In genomic region chr13:10741391-10741790, GRCm38 (mm10) we compare ENCODE assay signal across 25 mouse cellular contexts.
A peak's percentile ranks its signal among the peaks of the same experiment; 100 is the strongest.
DNase-seq lines count a peak whose midpoint lies in the region; ATAC-seq and TF ChIP-seq lines count a peak whose summit lies in the region.
"Had no signal": no experiment of that assay in that cellular context is flagged by ENCODE, and none has a peak within 500 bp of the region (broad histone marks: within the 10 kb centered on the region; RNA-seq: fewer than 3 reads in every experiment).

No protein-coding gene starts in this region.

- TF ChIP-seq POLR2A in lung, adult 2 months (IDR thresholded peaks at IDR 0.05; ENCODE audit: borderline replicate concordance, extremely low read depth, low read depth, low read length), result no peak

- peak; percentile 27 for DNase-seq in lung, embryonic 14.5 days
- DNase-seq in lung, adult 2 months, result no peak
- DNase-seq in ovary, adult 18-20 months (ENCODE audit: low spot score), result peak; percentile 59
- DNase-seq in ovary, postnatal 14 days (ENCODE audit: low spot score), result no peak
- peak; percentile 31 to 33 for DNase-seq in heart, postnatal 10 days
- peak; percentile 22 for DNase-seq in heart, postnatal 4 days
- no peak for DNase-seq in gastrocnemius, adult 8-10 months (ENCODE audit: low spot score in 2 of 2)
- DNase-seq: adrenal gland, postnatal 14 days; cerebellum, adult 18-20 months; cerebellum, postnatal 10 days; forebrain, postnatal 0 days; gastrocnemius, postnatal 10 days; kidney, adult 2 months; kidney, postnatal 4 days; thymus, postnatal 14 days had no signal

- no peaks in the 10 kb centered on the region for H3K9me3 ChIP-seq in lung, embryonic 14.5 days (ENCODE audit: low read depth, low read length)
- H3K9me3 ChIP-seq: hindbrain, embryonic 12.5 days; intestine, embryonic 15.5 days; limb, embryonic 13.5 days; midbrain, embryonic 10.5 days; midbrain, embryonic 15.5 days; neural tube, embryonic 15.5 days had no signal

- H3K36me3 ChIP-seq in lung, embryonic 14.5 days (ENCODE audit: insufficient read depth), result no peaks in the 10 kb centered on the region
- H3K36me3 ChIP-seq: hindbrain, embryonic 12.5 days; intestine, embryonic 15.5 days; limb, embryonic 13.5 days; midbrain, embryonic 10.5 days; midbrain, embryonic 15.5 days; neural tube, embryonic 15.5 days had no signal

- H3K27ac ChIP-seq in lung, embryonic 14.5 days (ENCODE audit: low read depth), result no peak overlapping the region
- H3K27ac ChIP-seq: hindbrain, embryonic 12.5 days; hindbrain, postnatal 0 days; intestine, embryonic 15.5 days; limb, embryonic 13.5 days; midbrain, embryonic 10.5 days; midbrain, embryonic 15.5 days; neural tube, embryonic 15.5 days had no signal

- WGBS in lung, embryonic 14.5 days, result 56% methylated on average over 2 of the region's 2 CpGs
- 69% methylated on average over 2 of the region's 2 CpGs for WGBS in lung, adult 2 months

- no peak for TF ChIP-seq CTCF in lung, embryonic 14.5 days (IDR thresholded peaks at IDR 0.05; ENCODE audit: low read depth)
- TF ChIP-seq CTCF in lung, adult 2 months (IDR thresholded peaks at IDR 0.05; ENCODE audit: insufficient read depth, low read length), result no peak

- no peak overlapping the region for H3K9ac ChIP-seq in lung, embryonic 14.5 days
- H3K9ac ChIP-seq: forebrain, postnatal 0 days; hindbrain, embryonic 12.5 days; intestine, embryonic 15.5 days; limb, embryonic 13.5 days; midbrain, embryonic 15.5 days; neural tube, embryonic 15.5 days had no signal

- no peak overlapping the region for H3K4me3 ChIP-seq in lung, embryonic 14.5 days (ENCODE audit: low read depth, low read length)
- no peak overlapping the region for H3K4me3 ChIP-seq in lung, adult 2 months (replicated peaks; ENCODE audit: extremely low read depth, low read depth, low read length)
- H3K4me3 ChIP-seq: erythroblast, embryonic 14.5 days; hindbrain, embryonic 12.5 days; intestine, embryonic 15.5 days; limb, embryonic 13.5 days; midbrain, embryonic 10.5 days; midbrain, embryonic 15.5 days; neural tube, embryonic 15.5 days had no signal

- no peaks in the 10 kb centered on the region for H3K27me3 ChIP-seq in lung, embryonic 14.5 days (ENCODE audit: insufficient read depth, low read length)
- H3K27me3 ChIP-seq: hindbrain, embryonic 12.5 days; intestine, embryonic 15.5 days; limb, embryonic 13.5 days; midbrain, embryonic 15.5 days; neural tube, embryonic 15.5 days had no signal

- no peak overlapping the region for H3K4me2 ChIP-seq in lung, embryonic 14.5 days
- H3K4me2 ChIP-seq: hindbrain, embryonic 12.5 days; intestine, embryonic 15.5 days; limb, embryonic 13.5 days; liver, embryonic 11.5 days; midbrain, embryonic 15.5 days; neural tube, embryonic 15.5 days had no signal

- intact Hi-C loops in heart, postnatal 10 days (cut with DNase I), result no loop called here

- ATAC-seq in lung, embryonic 14.5 days (ENCODE audit: insufficient read depth), result no peak
- ATAC-seq: CD4-positive, CD25-positive, alpha-beta regulatory T cell, adult 4 months; forebrain, postnatal 0 days; hindbrain, postnatal 0 days; intestine, embryonic 15.5 days; midbrain, embryonic 15.5 days had no signal

- no peaks in the 10 kb centered on the region for H3K4me1 ChIP-seq in lung, embryonic 14.5 days (ENCODE audit: insufficient read depth)
- H3K4me1 ChIP-seq in lung, adult 2 months (ENCODE audit: control insufficient read depth, insufficient read depth, low read length), result no peaks in the 10 kb centered on the region
- H3K4me1 ChIP-seq: hindbrain, embryonic 12.5 days; intestine, embryonic 15.5 days; limb, embryonic 13.5 days; midbrain, embryonic 10.5 days; midbrain, embryonic 15.5 days; neural tube, embryonic 15.5 days had no signal

Comparison
In these comparisons a context has a peak if more than half of its experiments do, and no peak if none do; other contexts are left out.
1. DNase-seq: peak in lung, embryonic 14.5 days (single experiment), ovary, adult 18-20 months (single experiment), heart, postnatal 10 days (2 of 2) and heart, postnatal 4 days (single experiment); none in lung, adult 2 months (single experiment), ovary, postnatal 14 days (single experiment) and gastrocnemius, adult 8-10 months (0 of 2).